Mouse (Mus musculus) brain, embryonic 14.5 days (tissue): ENCODE data around the gene Gpr160.

Source experiments
- CTCF ChIP-seq: fragments of 200-500 bp; IDR thresholded peaks from 2 replicates; pipeline ENCODE4 v1.5.1; 2012; ENCODE audit warnings: inconsistent platforms, mild to moderate bottlenecking, moderate library complexity, borderline replicate concordance; ENCODE audit not compliant: insufficient read depth, insufficient read length; ENCODE audit errors: extremely low read depth
- POLR2A ChIP-seq: fragments of 200-500 bp; IDR thresholded peaks from 2 replicates; pipeline ENCODE4 v1.6.1; 2012; ENCODE audit warnings: mild to moderate bottlenecking, inconsistent platforms, borderline replicate concordance; ENCODE audit not compliant: poor library complexity, insufficient read depth, insufficient read length, severe bottlenecking; ENCODE audit errors: extremely low read depth

DNA sequence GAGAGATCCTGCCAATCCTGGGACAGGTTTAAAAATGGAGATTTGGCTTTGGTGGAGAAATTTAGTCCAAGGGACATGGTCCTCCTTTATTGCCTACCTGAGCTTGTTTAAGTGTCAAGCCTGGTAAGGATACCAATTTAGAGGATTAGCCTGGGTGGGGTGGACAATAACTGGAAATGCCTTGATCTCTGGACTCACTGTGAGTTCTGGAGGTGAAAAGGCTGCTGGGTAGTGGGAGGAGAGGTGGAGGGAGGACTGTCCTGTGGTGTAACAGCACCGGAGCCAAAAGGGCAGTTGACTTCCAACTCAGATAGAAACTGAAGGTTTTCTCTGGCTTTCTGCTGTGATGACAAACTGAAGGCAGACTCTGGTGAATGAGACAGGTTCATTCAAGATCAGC is 8.3 kb upstream of the Gpr160 start:
- TF ChIP-seq POLR2A (no peak), CTCF (no peak)
